Mouse (Mus musculus): ENCODE results near the gene Hnrnpa2b1. TPM values are rescaled to one million over a fixed set of nuclear protein-coding genes. Genes with fewer than 3 reads are reported as not detected.

The Hnrnpa2b1 gene
- polyA plus RNA-seq, 1 experiment from 2014 or later: 1,176 TPM

- WGBS: 73% methylated on average over 4 of the region's 4 CpGs
- H3K36me3 ChIP-seq (ENCODE audit: control insufficient read depth, insufficient read depth, low read length): peaks cover 55% of the 10 kb centered on the region
Measured at GRCm38 (mm10) chr6:51460021-51460360, 9.7 kb downstream of the Hnrnpa2b1 start.

GRCm38 (mm10) chr6:51459313-51460020 lies 10.2 kb downstream of the Hnrnpa2b1 start:
- Histone ChIP-seq H3K4me2 (replicated peaks; ENCODE audit: low read depth, low read length) (no peak overlapping the region), H3K27me3 (ENCODE audit: control insufficient read depth, insufficient read depth, low read length) (no peaks in the 10 kb centered on the region), H3K4me3 (ENCODE audit: low read depth, low read length) (no peak overlapping the region), H3K9ac (replicated peaks; ENCODE audit: low read depth, low read length) (no peak overlapping the region), H3K36me3 (ENCODE audit: control insufficient read depth, insufficient read depth, low read length) (peaks cover 49% of the 10 kb centered on the region), H3K4me1 (ENCODE audit: control insufficient read depth, insufficient read depth, low read length) (0 out of 2 replicates have a peak, but pooled peaks cover 4% of the 10 kb centered on the region), H3K9me3 (ENCODE audit: control insufficient read depth, low read depth, low read length) (no peaks in the 10 kb centered on the region), H3K27ac (ENCODE audit: low read length) (no peak overlapping the region)
- peak; percentile 47; the same call in 1 of the 2 replicates for ATAC-seq (ENCODE audit: insufficient number of reproducible peaks, insufficient read depth, low FRiP score, low read depth)
- 45% methylated on average over 5 of the region's 5 CpGs for WGBS

More at GRCm38 (mm10) chr6:51460021-51460360, 9.7 kb downstream of the Hnrnpa2b1 start:
- Histone ChIP-seq H3K4me3 (ENCODE audit: low read depth, low read length) (no peak overlapping the region), H3K27ac (ENCODE audit: low read length) (no peak overlapping the region), H3K27me3 (ENCODE audit: control insufficient read depth, insufficient read depth, low read length) (no peaks in the 10 kb centered on the region), H3K9ac (replicated peaks; ENCODE audit: low read depth, low read length) (no peak overlapping the region), H3K4me1 (ENCODE audit: control insufficient read depth, insufficient read depth, low read length) (0 out of 2 replicates have a peak, but pooled peaks cover 4% of the 10 kb centered on the region), H3K4me2 (replicated peaks; ENCODE audit: low read depth, low read length) (no peak overlapping the region), H3K9me3 (ENCODE audit: control insufficient read depth, low read depth, low read length) (no peaks in the 10 kb centered on the region)
- no peak for ATAC-seq (ENCODE audit: insufficient number of reproducible peaks, insufficient read depth, low FRiP score, low read depth)

DNA sequence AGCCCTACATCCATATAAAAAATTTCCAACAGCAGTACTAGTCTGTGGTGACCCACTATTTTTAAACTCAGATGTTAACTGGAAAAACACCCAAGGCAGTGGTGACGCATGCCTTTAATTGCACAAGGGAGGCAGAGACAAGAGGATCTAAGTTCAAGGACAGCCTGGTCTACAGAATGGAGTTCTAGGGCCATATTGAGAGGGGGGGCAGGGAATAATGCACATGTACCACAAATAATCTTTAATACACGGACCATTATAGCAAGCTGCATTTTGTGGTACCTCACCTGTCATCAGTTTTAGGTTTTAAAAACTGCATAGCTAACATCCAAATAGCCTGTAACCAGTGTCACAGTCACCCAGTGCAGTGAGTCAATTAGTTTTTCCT lies 10.8 kb downstream of the Hnrnpa2b1 start:
- Histone ChIP-seq H3K4me3 (ENCODE audit: low read depth, low read length) (no peak overlapping the region), H3K36me3 (ENCODE audit: control insufficient read depth, insufficient read depth, low read length) (peaks cover 45% of the 10 kb centered on the region), H3K4me1 (ENCODE audit: control insufficient read depth, insufficient read depth, low read length) (0 out of 2 replicates have a peak, but pooled peaks cover 4% of the 10 kb centered on the region), H3K27ac (ENCODE audit: low read length) (no peak overlapping the region), H3K9me3 (ENCODE audit: control insufficient read depth, low read depth, low read length) (no peaks in the 10 kb centered on the region), H3K27me3 (ENCODE audit: control insufficient read depth, insufficient read depth, low read length) (no peaks in the 10 kb centered on the region), H3K4me2 (replicated peaks; ENCODE audit: low read depth, low read length) (no peak overlapping the region), H3K9ac (replicated peaks; ENCODE audit: low read depth, low read length) (no peak overlapping the region)
- 0 out of 2 replicates have a peak, but pooled peaks have one; percentile 6 for ATAC-seq (ENCODE audit: insufficient number of reproducible peaks, insufficient read depth, low FRiP score, low read depth)
- 47% methylated on average over 2 of the region's 2 CpGs for WGBS

GRCm38 (mm10) chr6:51457770-51458387 lies 11.8 kb downstream of the Hnrnpa2b1 start:
- WGBS: 76% methylated on average over 8 of the region's 8 CpGs

DNA sequence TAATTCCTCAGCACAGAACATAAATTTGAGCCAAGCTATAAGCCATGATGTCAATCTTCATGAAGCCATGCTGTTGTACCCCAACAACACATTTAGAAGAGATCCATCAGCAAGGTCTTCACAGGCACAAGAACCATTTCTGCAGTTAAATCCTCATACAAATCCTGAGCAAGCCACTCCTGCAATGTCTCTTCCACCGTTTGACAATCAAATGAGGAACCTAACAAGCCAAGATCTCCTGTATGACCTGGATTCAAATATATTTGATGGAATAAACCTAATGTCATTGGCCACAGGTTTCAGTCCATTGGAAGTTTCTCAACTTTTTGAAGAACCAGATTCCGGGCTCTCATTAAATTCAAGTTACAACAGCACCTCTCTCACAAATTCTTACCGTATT lies 12.4 kb downstream of the Hnrnpa2b1 start:
- no peak for ATAC-seq (ENCODE audit: insufficient number of reproducible peaks, insufficient read depth, low FRiP score, low read depth)
- 78% methylated on average over 3 of the region's 3 CpGs for WGBS
- H3K9ac ChIP-seq (replicated peaks; ENCODE audit: low read depth, low read length): no peak overlapping the region

More at GRCm38 (mm10) chr6:51457770-51458387, 11.8 kb downstream of the Hnrnpa2b1 start:
- Histone ChIP-seq H3K4me3 (ENCODE audit: low read depth, low read length) (no peak overlapping the region), H3K4me2 (replicated peaks; ENCODE audit: low read depth, low read length) (no peak overlapping the region), H3K4me1 (ENCODE audit: control insufficient read depth, insufficient read depth, low read length) (0 out of 2 replicates have a peak, but pooled peaks cover 6% of the 10 kb centered on the region), H3K36me3 (ENCODE audit: control insufficient read depth, insufficient read depth, low read length) (peaks cover 34% of the 10 kb centered on the region), H3K27ac (ENCODE audit: low read length) (no peak overlapping the region), H3K9me3 (ENCODE audit: control insufficient read depth, low read depth, low read length) (no peaks in the 10 kb centered on the region), H3K27me3 (ENCODE audit: control insufficient read depth, insufficient read depth, low read length) (no peaks in the 10 kb centered on the region), H3K9ac (replicated peaks; ENCODE audit: low read depth, low read length) (no peak overlapping the region)
- ATAC-seq (ENCODE audit: insufficient number of reproducible peaks, insufficient read depth, low FRiP score, low read depth): no peak

GRCm38 (mm10) chr6:51456198-51456597 lies 13.5 kb downstream of the Hnrnpa2b1 start:
- Histone ChIP-seq H3K4me2 (replicated peaks; ENCODE audit: low read depth, low read length) (no peak overlapping the region), H3K27me3 (ENCODE audit: control insufficient read depth, insufficient read depth, low read length) (no peaks in the 10 kb centered on the region), H3K9me3 (ENCODE audit: control insufficient read depth, low read depth, low read length) (no peaks in the 10 kb centered on the region), H3K36me3 (ENCODE audit: control insufficient read depth, insufficient read depth, low read length) (peaks cover 22% of the 10 kb centered on the region), H3K27ac (ENCODE audit: low read length) (no peak overlapping the region), H3K4me1 (ENCODE audit: control insufficient read depth, insufficient read depth, low read length) (0 out of 2 replicates have a peak, but pooled peaks cover 7% of the 10 kb centered on the region), H3K4me3 (ENCODE audit: low read depth, low read length) (no peak overlapping the region), H3K9ac (replicated peaks; ENCODE audit: low read depth, low read length) (no peak overlapping the region)
- WGBS: 67% methylated on average over 1 of the region's 1 CpGs
- no peak for ATAC-seq (ENCODE audit: insufficient number of reproducible peaks, insufficient read depth, low FRiP score, low read depth)

More for the DNA sequence above, 12.4 kb downstream of the Hnrnpa2b1 start:
- no peak overlapping the region for H3K27ac ChIP-seq (ENCODE audit: low read length)
- H3K36me3 ChIP-seq (ENCODE audit: control insufficient read depth, insufficient read depth, low read length): peaks cover 32% of the 10 kb centered on the region
- no peaks in the 10 kb centered on the region for H3K9me3 ChIP-seq (ENCODE audit: control insufficient read depth, low read depth, low read length)
- H3K4me1 ChIP-seq (ENCODE audit: control insufficient read depth, insufficient read depth, low read length): 0 out of 2 replicates have a peak, but pooled peaks cover 7% of the 10 kb centered on the region
- no peaks in the 10 kb centered on the region for H3K27me3 ChIP-seq (ENCODE audit: control insufficient read depth, insufficient read depth, low read length)
- H3K4me3 ChIP-seq (ENCODE audit: low read depth, low read length): no peak overlapping the region
- no peak overlapping the region for H3K4me2 ChIP-seq (replicated peaks; ENCODE audit: low read depth, low read length)

DNA sequence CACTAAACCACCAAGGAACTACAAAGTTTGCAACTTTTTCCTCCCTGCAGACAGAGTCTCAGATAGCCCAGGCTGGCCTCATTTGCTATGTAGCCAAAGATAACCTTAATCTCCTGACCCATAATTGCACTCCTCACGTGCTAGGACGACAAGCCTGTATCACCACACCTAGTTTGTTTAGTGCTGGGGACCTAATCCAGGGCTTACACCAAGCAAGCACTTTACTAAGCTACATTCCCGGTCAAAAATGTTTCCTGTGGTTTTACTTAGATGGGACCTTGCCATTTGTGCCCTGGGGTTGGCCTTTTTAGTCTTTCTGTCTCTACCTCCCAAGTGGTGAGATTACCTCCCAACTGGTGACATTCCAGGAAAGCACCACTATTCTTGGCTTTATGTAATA lies 14.7 kb downstream of the Hnrnpa2b1 start:
- ATAC-seq (ENCODE audit: insufficient number of reproducible peaks, insufficient read depth, low FRiP score, low read depth): no peak
- H3K4me3 ChIP-seq (ENCODE audit: low read depth, low read length): no peak overlapping the region

GRCm38 (mm10) chr6:51452927-51453503 lies 16.7 kb downstream of the Hnrnpa2b1 start:
- Histone ChIP-seq H3K36me3 (ENCODE audit: control insufficient read depth, insufficient read depth, low read length) (peaks cover 2% of the 10 kb centered on the region; the same call in 1 of the 2 replicates), H3K4me1 (ENCODE audit: control insufficient read depth, insufficient read depth, low read length) (0 out of 2 replicates have a peak, but pooled peaks cover 7% of the 10 kb centered on the region), H3K9ac (replicated peaks; ENCODE audit: low read depth, low read length) (no peak overlapping the region), H3K27me3 (ENCODE audit: control insufficient read depth, insufficient read depth, low read length) (no peaks in the 10 kb centered on the region), H3K9me3 (ENCODE audit: control insufficient read depth, low read depth, low read length) (no peaks in the 10 kb centered on the region), H3K4me3 (ENCODE audit: low read depth, low read length) (no peak overlapping the region), H3K27ac (ENCODE audit: low read length) (no peak overlapping the region), H3K4me2 (replicated peaks; ENCODE audit: low read depth, low read length) (no peak overlapping the region)
- WGBS: 40% methylated on average over 7 of the region's 7 CpGs
- no peak for ATAC-seq (ENCODE audit: insufficient number of reproducible peaks, insufficient read depth, low FRiP score, low read depth)

More for the DNA sequence above, 14.7 kb downstream of the Hnrnpa2b1 start:
- 0 out of 2 replicates have a peak, but pooled peaks cover 7% of the 10 kb centered on the region for H3K4me1 ChIP-seq (ENCODE audit: control insufficient read depth, insufficient read depth, low read length)
- H3K9me3 ChIP-seq (ENCODE audit: control insufficient read depth, low read depth, low read length): no peaks in the 10 kb centered on the region
- H3K27me3 ChIP-seq (ENCODE audit: control insufficient read depth, insufficient read depth, low read length): no peaks in the 10 kb centered on the region
- no peak overlapping the region for H3K4me2 ChIP-seq (replicated peaks; ENCODE audit: low read depth, low read length)
- 37% methylated on average over 3 of the region's 3 CpGs for WGBS
- no peak overlapping the region for H3K27ac ChIP-seq (ENCODE audit: low read length)
- no peak overlapping the region for H3K9ac ChIP-seq (replicated peaks; ENCODE audit: low read depth, low read length)
- H3K36me3 ChIP-seq (ENCODE audit: control insufficient read depth, insufficient read depth, low read length): peaks cover 13% of the 10 kb centered on the region

Data from stomach, embryonic 14.5 days (tissue).